Mouse (Mus musculus) small intestine, adult 2 months (tissue): ENCODE data around the gene Gm7929. TPM values are rescaled to one million over a fixed set of nuclear protein-coding genes. Genes with fewer than 3 reads are reported as not detected.
"Not testable (repeated sequence)": the region's sequence is repeated elsewhere in the genome, so short reads cannot be mapped to it uniquely, and the experiment has no call there.

Experiments used
- H3K27ac ChIP-seq: fragments of 200-500 bp; 2 replicates; pipeline ENCODE4 v1.5.1; 2012; ENCODE audit warnings: low read depth, low read length, control low read depth, inconsistent platforms; ENCODE audit not compliant: insufficient read depth
- H3K27me3 ChIP-seq: fragments of 200-500 bp; 2 replicates; pipeline ENCODE4 v1.6.1; 2012; ENCODE audit warnings: mild to moderate bottlenecking, moderate library complexity, low read length, inconsistent platforms; ENCODE audit not compliant: control insufficient read depth, insufficient read depth
- H3K36me3 ChIP-seq: fragments of 200-500 bp; 2 replicates; pipeline ENCODE4 v1.6.1; 2012; ENCODE audit warnings: mild to moderate bottlenecking, low read length, control low read depth, inconsistent platforms; ENCODE audit not compliant: control insufficient read depth, insufficient read depth
- H3K4me1 ChIP-seq: fragments of 200-500 bp; 2 replicates; pipeline ENCODE4 v1.6.1; 2012; ENCODE audit warnings: low read length, inconsistent platforms, mixed read lengths; ENCODE audit not compliant: control insufficient read depth, insufficient read depth, insufficient read length
- H3K4me3 ChIP-seq: fragments of 200-500 bp; 2 replicates; pipeline ENCODE4 v1.5.1; 2012; ENCODE audit warnings: low read depth, mild to moderate bottlenecking, control low read depth, inconsistent platforms, low read length, moderate library complexity
- WGBS: fragments of 180-500 bp; shearing (Covaris S2); methylation state at CpG from one replicate; pipeline ENCODE4 v1.1.7; 2018; 5-methylcytosine and 5-hydroxymethylcytosine counted together
- polyA plus RNA-seq: library from polyadenylated mRNA; depleted of rRNA; stranded (reverse); fragments of >200 nt; gene quantifications from 2 replicates; pipeline ENCODE4 v1.2.3, GENCODE M21; 2012; rRNA removed

Gene Gm7929
- not detected in 2 replicates for polyA plus RNA-seq

- H3K36me3 ChIP-seq, H3K4me3 ChIP-seq, H3K27me3 ChIP-seq, H3K27ac ChIP-seq, H3K4me1 ChIP-seq: not testable (repeated sequence)
- 79% methylated on average over 1 of the region's 1 CpGs for WGBS
Measured at GRCm38 (mm10) chr14:41750514-41750913, at the start of gene Gm7929. Gm7929 (minus strand) TSS chr14:41750614.

GRCm38 (mm10) chr14:41772341-41772740 lies 21.9 kb upstream of the Gm7929 start, which contains the start of gene Gm47189:
Gm47189 (minus strand) TSS chr14:41772441.
- H3K36me3 ChIP-seq, H3K4me1 ChIP-seq, H3K4me3 ChIP-seq, H3K27ac ChIP-seq, H3K27me3 ChIP-seq: not testable (repeated sequence)

GRCm38 (mm10) chr14:41755931-41756330 lies 5.5 kb upstream of the Gm7929 start:
- H3K4me3 ChIP-seq, H3K27me3 ChIP-seq, H3K36me3 ChIP-seq, H3K27ac ChIP-seq, H3K4me1 ChIP-seq: not testable (repeated sequence)
- 70% methylated on average over 3 of the region's 3 CpGs for WGBS

GRCm38 (mm10) chr14:41723437-41723836 lies 27.0 kb downstream of the Gm7929 start:
- not testable (repeated sequence) for H3K27me3 ChIP-seq, H3K36me3 ChIP-seq
- 73% methylated on average over 17 of the region's 17 CpGs for WGBS

GRCm38 (mm10) chr14:41717180-41717579 lies 33.2 kb downstream of the Gm7929 start:
- not testable (repeated sequence) for H3K36me3 ChIP-seq, H3K27ac ChIP-seq, H3K4me3 ChIP-seq, H3K4me1 ChIP-seq, H3K27me3 ChIP-seq
- 78% methylated on average over 1 of the region's 1 CpGs for WGBS

More at GRCm38 (mm10) chr14:41723437-41723836, 27.0 kb downstream of the Gm7929 start:
- not testable (repeated sequence) for H3K27ac ChIP-seq, H3K4me1 ChIP-seq, H3K4me3 ChIP-seq

- H3K27me3 ChIP-seq, H3K36me3 ChIP-seq, H3K4me1 ChIP-seq, H3K27ac ChIP-seq, H3K4me3 ChIP-seq: not testable (repeated sequence)
- no CpG with 5 or more reads among the region's 3 CpGs for WGBS
Measured at GRCm38 (mm10) chr14:41701785-41702184, 48.6 kb downstream of the Gm7929 start, which contains the start of gene Gm8068. Gm8068 (minus strand) TSS chr14:41701885.

Other genes with a start within 250 kb of the Gm7929 start
- not detected in 2 replicates for gene Gm7970, start 195.0 kb downstream of the Gm7929 start, polyA plus RNA-seq
- not detected in 2 replicates for gene 1700049E17Rik2, start 177.4 kb downstream of the Gm7929 start, polyA plus RNA-seq
- gene Gm3072, start 126.0 kb downstream of the Gm7929 start, polyA plus RNA-seq = not detected in 2 replicates
- gene Gm3676, start 104.1 kb downstream of the Gm7929 start, polyA plus RNA-seq = not detected in 2 replicates
- gene Gm8068, start 48.7 kb downstream of the Gm7929 start, polyA plus RNA-seq = not detected in 2 replicates
- not detected in 2 replicates for gene Gm47189, start 21.8 kb upstream of the Gm7929 start, polyA plus RNA-seq
- not detected in 2 replicates for gene Gm7980, start 156.7 kb upstream of the Gm7929 start, polyA plus RNA-seq
- not detected in 2 replicates for gene 1700049E17Rik1, start 174.3 kb upstream of the Gm7929 start, polyA plus RNA-seq
- gene 1700024B05Rik, start 193.4 kb upstream of the Gm7929 start, polyA plus RNA-seq = not detected in 2 replicates
- gene Gm6401, start 217.3 kb upstream of the Gm7929 start, polyA plus RNA-seq = not detected in 2 replicates
- not detected in 2 replicates for gene Gm3543, start 232.7 kb upstream of the Gm7929 start, polyA plus RNA-seq